Mouse (Mus musculus) ES-Bruce4 (cell line): ENCODE measurements around the gene Patj.

Experiments
- CTCF ChIP-seq: IDR thresholded peaks from one replicate; pipeline ENCODE4 v1.8.1; 2011; ENCODE audit warnings: low read depth, low read length
- EP300 ChIP-seq: IDR thresholded peaks from 2 replicates; pipeline ENCODE4 v1.6.1; 2011; ENCODE audit warnings: low read depth, low read length; ENCODE audit not compliant: insufficient read depth
- POLR2A ChIP-seq: IDR thresholded peaks from one replicate; pipeline ENCODE4 v1.8.1; 2011; ENCODE audit warnings: low read length; ENCODE audit not compliant: insufficient read depth

DNA sequence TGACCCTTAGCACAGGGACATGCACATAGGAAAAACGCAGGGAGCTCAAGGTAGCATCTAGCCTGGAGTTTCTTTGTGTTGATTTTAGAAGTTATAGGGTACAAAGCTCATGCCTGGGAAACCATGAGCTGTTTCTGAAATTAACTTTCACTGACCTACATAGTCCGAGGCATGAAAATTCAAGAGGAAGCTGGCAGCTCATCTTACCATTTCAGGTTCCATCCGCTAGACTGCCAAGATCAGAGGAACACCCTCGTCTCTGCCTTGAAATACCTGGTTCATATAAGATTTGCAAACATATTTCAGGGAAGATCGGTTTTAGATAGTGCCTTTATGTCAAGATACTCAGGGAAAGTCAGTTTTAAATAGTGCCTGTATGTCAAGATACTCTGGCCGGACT is 232.7 kb downstream of the Patj start:
- TF ChIP-seq POLR2A (no peak), CTCF (no peak), EP300 (no peak)
